Mouse (Mus musculus): ENCODE data around the gene Plpp2. TPM values are rescaled to one million over a fixed set of nuclear protein-coding genes. Genes with fewer than 3 reads are reported as not detected.
A peak's percentile ranks its signal among the peaks of the same experiment; 100 is the strongest.

The Plpp2 gene
- 14.2 and 15.6 TPM in 2 replicates for polyA plus RNA-seq (2014; fragmentation: Nextera tagmentation; extraction: Ambion mirVana)

GRCm38 (mm10) chr10:79533126-79533911 is at the start of gene Plpp2:
Gene Plpp2 (minus strand): TSS chr10:79533796.
- ATAC-seq (replicated peaks; ENCODE audit: low FRiP score) (peak; percentile 79), DNase-seq (ENCODE audit: low spot score) (peak; percentile 89)
- Histone ChIP-seq H3K27ac (ENCODE audit: low read depth, low read length) (no peak within 1 kb of the TSS), H3K36me3 (ENCODE audit: control insufficient read depth, insufficient read depth, low read length) (no peaks in the 10 kb centered on the region), H3K4me2 (ENCODE audit: low read depth, low read length, severe bottlenecking) (peak within 1 kb of the TSS; percentile 96), H3K4me3 (ENCODE audit: low read depth, low read length) (peak within 1 kb of the TSS; percentile 56), H3K9ac (ENCODE audit: low read length) (peak within 1 kb of the TSS; percentile 58), H3K9me3 (ENCODE audit: control insufficient read depth, low read length) (no peaks in the 10 kb centered on the region), H3K4me1 (replicated peaks; ENCODE audit: control insufficient read depth, insufficient read depth, low read length) (peaks cover 7% of the 10 kb centered on the region; the same call in 1 of the 2 replicates), H3K27me3 (ENCODE audit: control insufficient read depth, insufficient read depth, low read length) (no peaks in the 10 kb centered on the region)
- under 1% methylated on average over 52 of the region's 52 CpGs for WGBS

- Histone ChIP-seq H3K9me3 (ENCODE audit: control insufficient read depth, low read length) (no peaks in the 10 kb centered on the region), H3K4me2 (ENCODE audit: low read depth, low read length, severe bottlenecking) (no peak overlapping the region), H3K36me3 (ENCODE audit: control insufficient read depth, insufficient read depth, low read length) (no peaks in the 10 kb centered on the region), H3K9ac (ENCODE audit: low read length) (no peak overlapping the region), H3K4me1 (replicated peaks; ENCODE audit: control insufficient read depth, insufficient read depth, low read length) (no peaks in the 10 kb centered on the region), H3K27ac (ENCODE audit: low read depth, low read length) (no peak overlapping the region), H3K27me3 (ENCODE audit: control insufficient read depth, insufficient read depth, low read length) (peaks cover 2% of the 10 kb centered on the region; the same call in 1 of the 2 replicates), H3K4me3 (ENCODE audit: low read depth, low read length) (no peak overlapping the region)
- 87% methylated on average over 8 of the region's 8 CpGs for WGBS
- ATAC-seq (replicated peaks; ENCODE audit: low FRiP score) (no peak), DNase-seq (ENCODE audit: low spot score) (peak; percentile 41)
Measured at GRCm38 (mm10) chr10:79581501-79581900, 47.9 kb upstream of the Plpp2 start.

- Histone ChIP-seq H3K9me3 (ENCODE audit: control insufficient read depth, low read length) (no peaks in the 10 kb centered on the region), H3K4me1 (replicated peaks; ENCODE audit: control insufficient read depth, insufficient read depth, low read length) (no peaks in the 10 kb centered on the region)
- WGBS, result 38% methylated on average over 6 of the region's 6 CpGs
Measured at GRCm38 (mm10) chr10:79580811-79581210, 47.2 kb upstream of the Plpp2 start.

GRCm38 (mm10) chr10:79580356-79580755 is 46.8 kb upstream of the Plpp2 start:
- Histone ChIP-seq H3K27ac (ENCODE audit: low read depth, low read length) (no peak overlapping the region), H3K4me2 (ENCODE audit: low read depth, low read length, severe bottlenecking) (no peak overlapping the region), H3K36me3 (ENCODE audit: control insufficient read depth, insufficient read depth, low read length) (no peaks in the 10 kb centered on the region), H3K27me3 (ENCODE audit: control insufficient read depth, insufficient read depth, low read length) (peaks cover 2% of the 10 kb centered on the region; the same call in 1 of the 2 replicates), H3K4me3 (ENCODE audit: low read depth, low read length) (no peak overlapping the region), H3K9ac (ENCODE audit: low read length) (no peak overlapping the region), H3K4me1 (replicated peaks; ENCODE audit: control insufficient read depth, insufficient read depth, low read length) (no peaks in the 10 kb centered on the region), H3K9me3 (ENCODE audit: control insufficient read depth, low read length) (no peaks in the 10 kb centered on the region)
- 69% methylated on average over 7 of the region's 7 CpGs for WGBS
- ATAC-seq (replicated peaks; ENCODE audit: low FRiP score) (no peak), DNase-seq (ENCODE audit: low spot score) (peak; percentile 37)

More at GRCm38 (mm10) chr10:79580811-79581210, 47.2 kb upstream of the Plpp2 start:
- ATAC-seq (replicated peaks; ENCODE audit: low FRiP score) (no peak), DNase-seq (ENCODE audit: low spot score) (peak; percentile 82)
- Histone ChIP-seq H3K4me3 (ENCODE audit: low read depth, low read length) (no peak overlapping the region), H3K27ac (ENCODE audit: low read depth, low read length) (no peak overlapping the region), H3K4me2 (ENCODE audit: low read depth, low read length, severe bottlenecking) (no peak overlapping the region), H3K27me3 (ENCODE audit: control insufficient read depth, insufficient read depth, low read length) (peaks cover 2% of the 10 kb centered on the region; the same call in 1 of the 2 replicates), H3K36me3 (ENCODE audit: control insufficient read depth, insufficient read depth, low read length) (no peaks in the 10 kb centered on the region), H3K9ac (ENCODE audit: low read length) (no peak overlapping the region)

GRCm38 (mm10) chr10:79579781-79580180 is 46.2 kb upstream of the Plpp2 start:
- Histone ChIP-seq H3K27me3 (ENCODE audit: control insufficient read depth, insufficient read depth, low read length) (peaks cover 2% of the 10 kb centered on the region; the same call in 1 of the 2 replicates), H3K27ac (ENCODE audit: low read depth, low read length) (no peak overlapping the region), H3K9ac (ENCODE audit: low read length) (no peak overlapping the region), H3K9me3 (ENCODE audit: control insufficient read depth, low read length) (no peaks in the 10 kb centered on the region), H3K4me1 (replicated peaks; ENCODE audit: control insufficient read depth, insufficient read depth, low read length) (no peaks in the 10 kb centered on the region), H3K4me3 (ENCODE audit: low read depth, low read length) (no peak overlapping the region), H3K4me2 (ENCODE audit: low read depth, low read length, severe bottlenecking) (no peak overlapping the region), H3K36me3 (ENCODE audit: control insufficient read depth, insufficient read depth, low read length) (no peaks in the 10 kb centered on the region)
- DNase-seq (ENCODE audit: low spot score), result peak; percentile 45
- 81% methylated on average over 12 of the region's 12 CpGs for WGBS
- no peak for ATAC-seq (replicated peaks; ENCODE audit: low FRiP score)

GRCm38 (mm10) chr10:79578891-79579290 is 45.3 kb upstream of the Plpp2 start:
- Histone ChIP-seq H3K9ac (ENCODE audit: low read length) (no peak overlapping the region), H3K4me3 (ENCODE audit: low read depth, low read length) (no peak overlapping the region), H3K9me3 (ENCODE audit: control insufficient read depth, low read length) (no peaks in the 10 kb centered on the region), H3K27ac (ENCODE audit: low read depth, low read length) (no peak overlapping the region), H3K36me3 (ENCODE audit: control insufficient read depth, insufficient read depth, low read length) (no peaks in the 10 kb centered on the region), H3K4me1 (replicated peaks; ENCODE audit: control insufficient read depth, insufficient read depth, low read length) (no peaks in the 10 kb centered on the region), H3K4me2 (ENCODE audit: low read depth, low read length, severe bottlenecking) (no peak overlapping the region), H3K27me3 (ENCODE audit: control insufficient read depth, insufficient read depth, low read length) (peaks cover 2% of the 10 kb centered on the region; the same call in 1 of the 2 replicates)
- ATAC-seq (replicated peaks; ENCODE audit: low FRiP score) (no peak), DNase-seq (ENCODE audit: low spot score) (peak; percentile 53)
- 82% methylated on average over 7 of the region's 7 CpGs for WGBS

GRCm38 (mm10) chr10:79578276-79578675 is 44.7 kb upstream of the Plpp2 start:
- WGBS, result 43% methylated on average over 9 of the region's 9 CpGs
- H3K4me2 ChIP-seq (ENCODE audit: low read depth, low read length, severe bottlenecking), result no peak overlapping the region
- no peaks in the 10 kb centered on the region for H3K36me3 ChIP-seq (ENCODE audit: control insufficient read depth, insufficient read depth, low read length)
- ATAC-seq (replicated peaks; ENCODE audit: low FRiP score) (no peak), DNase-seq (ENCODE audit: low spot score) (peak; percentile 50)
- H3K4me3 ChIP-seq (ENCODE audit: low read depth, low read length), result no peak overlapping the region
- H3K4me1 ChIP-seq (replicated peaks; ENCODE audit: control insufficient read depth, insufficient read depth, low read length), result no peaks in the 10 kb centered on the region
- no peak overlapping the region for H3K27ac ChIP-seq (ENCODE audit: low read depth, low read length)
- peaks cover 2% of the 10 kb centered on the region; the same call in 1 of the 2 replicates for H3K27me3 ChIP-seq (ENCODE audit: control insufficient read depth, insufficient read depth, low read length)
- H3K9ac ChIP-seq (ENCODE audit: low read length), result no peak overlapping the region
- H3K9me3 ChIP-seq (ENCODE audit: control insufficient read depth, low read length), result no peaks in the 10 kb centered on the region

- 71% methylated on average over 4 of the region's 4 CpGs for WGBS
- Histone ChIP-seq H3K27me3 (ENCODE audit: control insufficient read depth, insufficient read depth, low read length) (peaks cover 2% of the 10 kb centered on the region; the same call in 1 of the 2 replicates), H3K4me3 (ENCODE audit: low read depth, low read length) (no peak overlapping the region), H3K4me2 (ENCODE audit: low read depth, low read length, severe bottlenecking) (no peak overlapping the region), H3K9me3 (ENCODE audit: control insufficient read depth, low read length) (no peaks in the 10 kb centered on the region), H3K27ac (ENCODE audit: low read depth, low read length) (no peak overlapping the region), H3K9ac (ENCODE audit: low read length) (no peak overlapping the region), H3K36me3 (ENCODE audit: control insufficient read depth, insufficient read depth, low read length) (no peaks in the 10 kb centered on the region), H3K4me1 (replicated peaks; ENCODE audit: control insufficient read depth, insufficient read depth, low read length) (no peaks in the 10 kb centered on the region)
- no peak for ATAC-seq (replicated peaks; ENCODE audit: low FRiP score)
- peak; percentile 9 for DNase-seq (ENCODE audit: low spot score)
Measured at GRCm38 (mm10) chr10:79577376-79577775, 43.8 kb upstream of the Plpp2 start.

Measured in forebrain, embryonic 11.5 days (tissue).